Mouse (Mus musculus) thymus, adult 2 months (tissue): Measurements from ENCODE around the gene Il17rb.

Experiments
- CTCF ChIP-seq: fragments of 200-500 bp; IDR thresholded peaks from 2 replicates; pipeline ENCODE4 v1.5.1; 2012; ENCODE audit warnings: mild to moderate bottlenecking, control low read depth, low read length, moderate library complexity, borderline replicate concordance; ENCODE audit not compliant: control insufficient read depth, poor library complexity, insufficient read depth; ENCODE audit errors: extremely low read depth
- POLR2A ChIP-seq: fragments of 200-500 bp; IDR thresholded peaks from 2 replicates; pipeline ENCODE4 v1.6.1; 2012; ENCODE audit warnings: mild to moderate bottlenecking, low read length, control low read depth, moderate library complexity; ENCODE audit not compliant: control insufficient read depth, poor library complexity, insufficient read depth; ENCODE audit errors: extremely low read depth

GRCm38 (mm10) chr14:29996000-29996751, 12.5 kb downstream of the Il17rb start:
- no peak for TF ChIP-seq CTCF
- TF ChIP-seq POLR2A = no peak
